Mouse (Mus musculus) hindbrain, embryonic 10.5 days (tissue): Measurements from ENCODE around the gene Kcp. TPM values are rescaled to one million over a fixed set of nuclear protein-coding genes. Genes with fewer than 3 reads are reported as not detected.

Experiments
- DNase-seq: peaks from one replicate; pipeline ENCODE4 v3.0.0-alpha.2; 2017; ENCODE audit warnings: low spot score
- H3K27ac ChIP-seq: fragments of 300-500 bp; sonication (generic); 2 replicates; pipeline ENCODE4 v1.5.1; 2016; ENCODE audit warnings: mild to moderate bottlenecking, moderate library complexity
- H3K27me3 ChIP-seq: fragments of 300-500 bp; sonication (generic); 2 replicates; pipeline ENCODE4 v1.6.1; 2016; ENCODE audit warnings: mild to moderate bottlenecking; ENCODE audit not compliant: poor library complexity, insufficient read depth, severe bottlenecking
- H3K36me3 ChIP-seq: fragments of 300-500 bp; sonication (generic); 2 replicates; pipeline ENCODE4 v1.6.1; 2016; ENCODE audit warnings: mild to moderate bottlenecking, moderate library complexity
- H3K4me1 ChIP-seq: fragments of 300-500 bp; sonication (generic); replicated peaks from 2 replicates; pipeline ENCODE4 v1.6.1; 2016; ENCODE audit warnings: mild to moderate bottlenecking
- H3K4me3 ChIP-seq: fragments of 300-500 bp; sonication (generic); 2 replicates; pipeline ENCODE4 v1.5.1; 2016; ENCODE audit warnings: mild to moderate bottlenecking, moderate library complexity
- H3K9me3 ChIP-seq: fragments of 300-500 bp; sonication (generic); 2 replicates; pipeline ENCODE4 v1.6.1; 2016; ENCODE audit warnings: mild to moderate bottlenecking, moderate library complexity
- WGBS: fragments of 180-500 bp; shearing (Covaris S2); methylation state at CpG from one replicate; pipeline ENCODE4 v1.1.7; 2016; 5-methylcytosine and 5-hydroxymethylcytosine counted together
- polyA plus RNA-seq: library from polyadenylated mRNA; unstranded; fragments of >200 nt; fragmentation: Nextera tagmentation; extraction: Ambion mirVana; gene quantifications from 2 replicates; pipeline ENCODE4 v1.2.1, GENCODE M21; 2016

Kcp gene
- polyA plus RNA-seq: 13.5 TPM in 2 replicates

DNA sequence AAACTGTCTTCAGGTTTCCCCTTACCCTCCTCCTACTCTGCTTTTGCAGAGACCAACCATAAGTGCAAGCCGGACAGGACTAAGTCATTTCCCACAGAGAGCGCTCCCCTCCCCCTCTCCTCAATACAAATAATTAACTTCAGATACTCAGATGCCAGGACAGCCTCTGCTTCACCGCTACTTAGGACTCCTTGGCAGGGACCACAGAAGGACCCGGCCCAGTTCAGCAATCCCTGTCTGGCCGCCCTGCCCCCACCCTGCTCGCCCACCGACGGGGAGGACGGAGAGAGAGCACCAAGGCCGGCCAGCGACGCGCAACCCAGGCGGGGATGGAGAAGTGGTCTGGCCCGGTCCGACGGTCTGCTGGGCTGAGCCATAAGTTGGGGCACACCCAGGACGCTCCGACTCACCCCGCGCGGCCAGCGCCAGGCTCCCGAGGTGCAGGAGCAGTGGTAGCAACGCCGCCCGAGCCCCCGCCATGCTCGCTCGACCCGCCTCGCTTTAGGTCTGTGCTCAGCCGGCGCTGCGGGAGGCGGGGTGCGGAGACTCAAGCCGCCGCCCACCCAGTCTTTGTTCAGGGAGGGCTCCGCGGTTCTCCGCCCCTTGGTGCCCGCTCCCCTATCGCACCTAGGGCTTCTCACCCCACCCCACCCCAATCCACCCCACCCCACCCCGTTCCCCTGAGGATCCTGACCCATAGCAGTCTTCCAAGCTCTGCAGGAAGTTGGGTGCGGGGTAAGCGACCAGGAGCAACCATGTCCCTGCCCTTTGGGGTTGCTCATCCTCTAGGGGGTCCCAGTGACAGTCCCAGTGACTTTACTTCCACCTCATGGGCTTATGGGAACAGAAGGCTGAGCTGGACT lies at the start of gene Kcp:
Kcp (minus strand) TSS at position 506 of the 863 bp plus-strand sequence.
- H3K27me3 ChIP-seq: peaks cover 82% of the 10 kb centered on the region
- 1% methylated on average over 47 of the region's 47 CpGs for WGBS

DNA sequence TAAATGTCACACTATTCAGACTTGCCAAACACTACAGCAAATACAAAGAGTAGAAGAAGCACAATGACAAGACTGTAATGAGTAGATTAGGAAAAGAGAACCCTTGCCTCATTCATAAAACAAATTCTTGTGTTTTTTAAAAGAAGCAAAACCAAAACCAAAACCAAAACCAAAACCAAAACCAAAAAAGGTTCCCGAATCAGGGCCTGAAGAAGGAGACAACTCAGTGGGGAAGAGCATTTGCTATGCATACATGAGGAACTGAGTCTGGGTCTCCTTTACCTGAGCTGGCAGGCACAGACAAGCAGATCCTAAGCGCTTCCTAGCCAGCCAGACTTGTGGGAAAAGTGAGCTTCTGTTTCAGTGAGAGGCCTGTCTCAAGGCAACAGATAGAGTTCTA lies 49.4 kb upstream of the Kcp start:
- DNase-seq: no peak
- Histone ChIP-seq H3K27ac (no peak overlapping the region), H3K9me3 (no peaks in the 10 kb centered on the region), H3K27me3 (no peaks in the 10 kb centered on the region), H3K4me3 (no peak overlapping the region), H3K4me1 (no peaks in the 10 kb centered on the region), H3K36me3 (peaks cover 100% of the 10 kb centered on the region)
- WGBS: 93% methylated on average over 2 of the region's 2 CpGs

More for the DNA sequence above, at the start of gene Kcp:
- peaks cover 37% of the 10 kb centered on the region for H3K4me1 ChIP-seq
- no peaks in the 10 kb centered on the region for H3K36me3 ChIP-seq
- peak within 1 kb of the TSS; percentile 59 for H3K4me3 ChIP-seq
- peak within 1 kb of the TSS; percentile 85 for H3K27ac ChIP-seq
- H3K9me3 ChIP-seq: no peaks in the 10 kb centered on the region
- peak; percentile 60 for DNase-seq

DNA sequence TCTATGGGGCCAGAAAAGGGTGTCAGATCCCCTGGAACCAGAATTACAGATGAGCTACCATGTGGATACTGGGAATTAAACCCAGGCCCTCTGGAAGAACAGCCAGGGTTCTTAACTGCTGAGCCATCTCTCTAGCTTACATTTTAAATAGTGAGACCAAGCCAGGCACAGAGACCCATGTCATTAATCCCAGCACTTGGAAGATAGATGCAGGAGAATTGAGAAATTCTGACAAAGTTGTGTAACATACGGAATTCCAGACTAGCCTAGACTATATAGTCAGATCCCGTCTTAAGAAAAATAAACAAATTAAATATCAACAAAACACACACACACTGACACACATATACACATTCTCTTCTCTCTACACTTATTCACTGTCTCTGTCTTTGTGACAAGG lies 44.8 kb upstream of the Kcp start:
- H3K36me3 ChIP-seq: peaks cover 98% of the 10 kb centered on the region
- no peak overlapping the region for H3K27ac ChIP-seq
- H3K4me1 ChIP-seq: no peaks in the 10 kb centered on the region
- no peaks in the 10 kb centered on the region for H3K9me3 ChIP-seq
- no peak overlapping the region for H3K4me3 ChIP-seq
- WGBS: 95% methylated on average over 2 of the region's 2 CpGs
- DNase-seq: no peak
- no peaks in the 10 kb centered on the region for H3K27me3 ChIP-seq

DNA sequence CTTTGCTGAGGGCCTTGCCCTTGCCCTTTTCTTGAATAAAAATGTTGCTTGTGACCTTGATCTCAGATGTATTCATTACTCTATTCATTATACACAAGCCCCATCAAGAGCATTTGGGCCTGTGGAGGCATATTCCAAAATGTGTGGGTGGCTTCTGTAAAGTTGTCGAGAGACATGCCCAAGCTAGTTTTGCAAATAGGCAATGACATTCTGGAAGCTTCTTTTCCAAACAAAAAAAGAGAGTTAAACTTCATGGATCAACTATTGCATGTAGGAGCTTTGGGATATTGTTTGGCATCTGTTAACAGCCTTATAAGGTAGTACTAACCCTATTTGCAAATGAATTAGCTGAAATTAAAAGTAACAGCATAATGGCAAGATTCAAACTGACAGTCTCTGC lies 40.3 kb upstream of the Kcp start:
- Histone ChIP-seq H3K27me3 (no peaks in the 10 kb centered on the region), H3K4me1 (no peaks in the 10 kb centered on the region), H3K27ac (no peak overlapping the region), H3K9me3 (peaks cover 11% of the 10 kb centered on the region; the same call in 1 of the 2 replicates), H3K4me3 (no peak overlapping the region), H3K36me3 (peaks cover 98% of the 10 kb centered on the region)
- no peak for DNase-seq
- 96% methylated on average over 1 of the region's 1 CpGs for WGBS

- peaks cover 11% of the 10 kb centered on the region; the same call in 1 of the 2 replicates for H3K9me3 ChIP-seq
- no peaks in the 10 kb centered on the region for H3K27me3 ChIP-seq
- peaks cover 98% of the 10 kb centered on the region for H3K36me3 ChIP-seq
- H3K27ac ChIP-seq: no peak overlapping the region
- H3K4me1 ChIP-seq: no peaks in the 10 kb centered on the region
- no peak for DNase-seq
- no peak overlapping the region for H3K4me3 ChIP-seq
These were observed 39.8 kb upstream of the Kcp start for GRCm38 (mm10) chr6:29547582-29547981.

GRCm38 (mm10) chr6:29545611-29546010 lies 37.9 kb upstream of the Kcp start:
- Histone ChIP-seq H3K27me3 (no peaks in the 10 kb centered on the region), H3K4me3 (no peak overlapping the region), H3K4me1 (no peaks in the 10 kb centered on the region), H3K9me3 (peaks cover 11% of the 10 kb centered on the region; the same call in 1 of the 2 replicates), H3K27ac (no peak overlapping the region), H3K36me3 (peaks cover 96% of the 10 kb centered on the region)
- DNase-seq: no peak
- WGBS: 97% methylated on average over 2 of the region's 2 CpGs

- WGBS: 98% methylated on average over 1 of the region's 1 CpGs
- Histone ChIP-seq H3K27ac (no peak overlapping the region), H3K4me3 (no peak overlapping the region), H3K9me3 (peaks cover 10% of the 10 kb centered on the region; the same call in 1 of the 2 replicates), H3K36me3 (peaks cover 76% of the 10 kb centered on the region), H3K27me3 (no peaks in the 10 kb centered on the region), H3K4me1 (no peaks in the 10 kb centered on the region; the same call in 1 of the 2 replicates)
- DNase-seq: no peak
These were observed 33.2 kb upstream of the Kcp start for GRCm38 (mm10) chr6:29540956-29541355.

- no peaks in the 10 kb centered on the region for H3K27me3 ChIP-seq
- peaks cover 4% of the 10 kb centered on the region; the same call in 1 of the 2 replicates for H3K9me3 ChIP-seq
- peaks cover 1% of the 10 kb centered on the region; the same call in 1 of the 2 replicates for H3K4me1 ChIP-seq
- 84% methylated on average over 6 of the region's 6 CpGs for WGBS
- no peak overlapping the region for H3K4me3 ChIP-seq
- no peak overlapping the region for H3K27ac ChIP-seq
- DNase-seq: no peak
- H3K36me3 ChIP-seq: peaks cover 74% of the 10 kb centered on the region
These were observed 32.5 kb upstream of the Kcp start for GRCm38 (mm10) chr6:29540223-29540622.

GRCm38 (mm10) chr6:29539502-29539901 lies 31.8 kb upstream of the Kcp start:
- WGBS: 94% methylated on average over 8 of the region's 8 CpGs
- peaks cover 66% of the 10 kb centered on the region for H3K36me3 ChIP-seq
- H3K27me3 ChIP-seq: no peaks in the 10 kb centered on the region
- H3K9me3 ChIP-seq: no peaks in the 10 kb centered on the region
- H3K27ac ChIP-seq: no peak overlapping the region
- DNase-seq: no peak
- H3K4me3 ChIP-seq: no peak overlapping the region
- H3K4me1 ChIP-seq: peaks cover 3% of the 10 kb centered on the region; the same call in 1 of the 2 replicates

GRCm38 (mm10) chr6:29537221-29537620 lies 29.5 kb upstream of the Kcp start:
- Histone ChIP-seq H3K4me3 (no peak overlapping the region), H3K4me1 (peaks cover 3% of the 10 kb centered on the region; the same call in 1 of the 2 replicates), H3K36me3 (peaks cover 44% of the 10 kb centered on the region), H3K27me3 (no peaks in the 10 kb centered on the region; the same call in 1 of the 2 replicates), H3K9me3 (no peaks in the 10 kb centered on the region), H3K27ac (no peak overlapping the region)
- no peak for DNase-seq
- 84% methylated on average over 3 of the region's 3 CpGs for WGBS

DNA sequence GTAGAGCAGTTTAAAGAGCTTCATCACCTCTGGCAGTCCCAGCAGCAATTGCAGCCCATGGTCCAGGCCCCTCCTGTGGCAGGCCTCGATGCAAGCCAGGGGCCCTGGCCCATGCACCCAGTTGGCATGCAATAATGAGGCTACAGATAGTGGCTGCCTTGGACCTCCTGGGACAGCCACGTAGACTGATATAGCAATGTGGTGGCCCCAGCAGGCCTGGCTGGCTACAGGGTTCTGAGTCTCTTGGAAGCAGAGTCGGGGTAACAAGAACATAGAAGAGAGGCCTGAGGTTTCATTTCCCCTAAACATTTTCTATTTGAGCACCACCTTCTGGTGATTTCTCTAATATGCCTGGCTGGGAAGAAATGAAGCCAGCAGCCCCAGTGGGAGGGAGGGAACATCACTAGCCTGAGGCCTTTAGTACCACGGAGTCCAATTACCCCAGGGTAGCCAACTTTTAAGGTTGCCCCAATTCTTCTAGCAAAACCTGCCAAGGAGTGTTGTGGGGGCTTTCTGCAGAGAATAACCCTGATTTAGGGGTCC lies 29.0 kb upstream of the Kcp start:
- DNase-seq: no peak
- 75% methylated on average over 4 of the region's 4 CpGs for WGBS
- no peak overlapping the region for H3K4me3 ChIP-seq
- no peak overlapping the region for H3K27ac ChIP-seq
- no peaks in the 10 kb centered on the region for H3K9me3 ChIP-seq
- peaks cover 39% of the 10 kb centered on the region for H3K36me3 ChIP-seq
- H3K4me1 ChIP-seq: peaks cover 3% of the 10 kb centered on the region; the same call in 1 of the 2 replicates
- H3K27me3 ChIP-seq: no peaks in the 10 kb centered on the region; the same call in 1 of the 2 replicates

DNA sequence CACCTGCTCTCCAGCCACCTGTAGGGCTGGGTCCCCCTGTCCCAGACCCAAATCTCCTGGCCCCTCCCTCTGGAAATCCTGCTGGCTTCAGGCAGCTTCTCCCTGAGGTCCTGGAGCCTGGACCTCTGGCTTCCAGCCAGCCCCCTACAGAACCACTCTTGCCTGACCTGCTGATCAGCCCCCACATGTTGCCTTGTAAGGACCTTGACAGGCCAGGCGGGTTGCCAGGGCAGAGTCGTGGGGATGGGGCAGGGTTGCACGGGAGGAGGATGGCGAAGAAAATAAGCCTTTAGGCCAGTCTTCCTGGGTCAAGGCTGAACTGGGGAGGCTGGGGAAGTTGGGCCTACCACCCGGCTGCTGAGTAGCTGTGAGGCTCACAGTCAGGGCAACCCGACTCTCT lies 27.6 kb upstream of the Kcp start:
- 74% methylated on average over 6 of the region's 6 CpGs for WGBS
- no peak overlapping the region for H3K4me3 ChIP-seq
- H3K27ac ChIP-seq: no peak overlapping the region

GRCm38 (mm10) chr6:29530050-29530449 lies 22.3 kb upstream of the Kcp start:
- peaks cover 65% of the 10 kb centered on the region for H3K27me3 ChIP-seq
- no peak overlapping the region for H3K27ac ChIP-seq
- H3K9me3 ChIP-seq: peaks cover 4% of the 10 kb centered on the region; the same call in 1 of the 2 replicates
- H3K36me3 ChIP-seq: no peaks in the 10 kb centered on the region
- WGBS: 66% methylated on average over 4 of the region's 4 CpGs
- peaks cover 36% of the 10 kb centered on the region for H3K4me1 ChIP-seq
- H3K4me3 ChIP-seq: no peak overlapping the region
- DNase-seq: no peak

More for the DNA sequence above, 27.6 kb upstream of the Kcp start:
- Histone ChIP-seq H3K4me1 (peaks cover 3% of the 10 kb centered on the region; the same call in 1 of the 2 replicates), H3K9me3 (no peaks in the 10 kb centered on the region), H3K27me3 (peaks cover 13% of the 10 kb centered on the region), H3K36me3 (peaks cover 27% of the 10 kb centered on the region)
- DNase-seq: no peak
